Mouse (Mus musculus) liver, embryonic 11.5 days (tissue): Measurements from ENCODE around the gene Spag16. TPM values are rescaled to one million over a fixed set of nuclear protein-coding genes. Genes with fewer than 3 reads are reported as not detected.

ENCODE experiments used
- ATAC-seq: fragments of 200-750 bp; cut with Nextera tagmentation; replicated peaks from 2 replicates; pipeline ENCODE4 v1.8.0; 2017; ENCODE audit warnings: moderate number of reproducible peaks, mild to moderate bottlenecking, moderate TSS enrichment, moderate library complexity; ENCODE audit not compliant: low FRiP score
- DNase-seq: peaks from one replicate; pipeline ENCODE4 v3.0.0-alpha.2; 2017; ENCODE audit warnings: low spot score
- H3K27ac ChIP-seq: fragments of 300-500 bp; sonication (generic); 2 replicates; pipeline ENCODE4 v1.5.1; 2014; ENCODE audit warnings: mild to moderate bottlenecking, low read depth, low read length, control low read depth
- H3K27me3 ChIP-seq: fragments of 300-500 bp; sonication (generic); replicated peaks from 2 replicates; pipeline ENCODE4 v1.6.1; 2014; ENCODE audit warnings: low read length, mixed read lengths; ENCODE audit not compliant: control insufficient read depth, insufficient read depth
- H3K36me3 ChIP-seq: fragments of 300-500 bp; sonication (generic); 2 replicates; pipeline ENCODE4 v1.6.1; 2014; ENCODE audit warnings: mild to moderate bottlenecking, low read length, moderate library complexity, mixed read lengths; ENCODE audit not compliant: control insufficient read depth, insufficient read depth
- H3K4me1 ChIP-seq: fragments of 300-500 bp; sonication (generic); replicated peaks from 2 replicates; pipeline ENCODE4 v1.6.1; 2014; ENCODE audit warnings: low read length, mixed read lengths; ENCODE audit not compliant: control insufficient read depth, insufficient read depth
- H3K4me2 ChIP-seq: fragments of 300-500 bp; sonication (generic); 2 replicates; pipeline ENCODE4 v1.6.1; 2014; ENCODE audit warnings: mild to moderate bottlenecking, control low read depth, moderate library complexity
- H3K4me3 ChIP-seq: fragments of 300-500 bp; sonication (generic); 2 replicates; pipeline ENCODE4 v1.5.1; 2014; ENCODE audit warnings: low read depth, low read length, control low read depth
- H3K9ac ChIP-seq: fragments of 300-500 bp; sonication (generic); 2 replicates; pipeline ENCODE4 v1.6.1; 2014; ENCODE audit warnings: low read depth, low read length, control low read depth
- H3K9me3 ChIP-seq: fragments of 300-500 bp; sonication (generic); 2 replicates; pipeline ENCODE4 v1.6.1; 2016; ENCODE audit warnings: low read length, inconsistent platforms, mixed read lengths; ENCODE audit not compliant: control insufficient read depth
- WGBS: fragments of 180-500 bp; shearing (Covaris S2); extraction: QIAGEN DNeasy Blood & Tissue Kit; methylation state at CpG from one replicate; pipeline ENCODE4 v1.1.7; 2014; 5-methylcytosine and 5-hydroxymethylcytosine counted together
- polyA plus RNA-seq: library from polyadenylated mRNA; unstranded; fragments of >200 nt; fragmentation: Nextera tagmentation; extraction: Ambion mirVana; gene quantifications from 2 replicates; pipeline ENCODE4 v1.2.1, GENCODE M21; 2014

Gene Spag16
- polyA plus RNA-seq, 1 experiment from 2014 or later, result 0.25 TPM

GRCm38 (mm10) chr1:70284140-70284539 lies 457.4 kb downstream of the Spag16 start:
- H3K4me1 ChIP-seq, result no peaks in the 10 kb centered on the region
- H3K4me2 ChIP-seq, result no peak overlapping the region
- no peaks in the 10 kb centered on the region for H3K9me3 ChIP-seq
- DNase-seq (no peak), ATAC-seq (no peak)
- H3K36me3 ChIP-seq, result no peaks in the 10 kb centered on the region
- no peak overlapping the region for H3K9ac ChIP-seq
- H3K27me3 ChIP-seq, result no peaks in the 10 kb centered on the region
- H3K27ac ChIP-seq, result no peak overlapping the region
- WGBS, result 48% methylated on average over 1 of the region's 1 CpGs
- H3K4me3 ChIP-seq, result no peak overlapping the region

- Histone ChIP-seq H3K4me2 (no peak overlapping the region), H3K9me3 (no peaks in the 10 kb centered on the region), H3K27ac (no peak overlapping the region), H3K9ac (no peak overlapping the region), H3K36me3 (no peaks in the 10 kb centered on the region), H3K4me3 (no peak overlapping the region), H3K4me1 (no peaks in the 10 kb centered on the region), H3K27me3 (no peaks in the 10 kb centered on the region)
- DNase-seq, result no peak
- no peak for ATAC-seq
- WGBS, result 77% methylated on average over 13 of the region's 13 CpGs
Observed at GRCm38 (mm10) chr1:70316128-70316765, 489.5 kb downstream of the Spag16 start.

- Histone ChIP-seq H3K9me3 (no peaks in the 10 kb centered on the region), H3K4me1 (no peaks in the 10 kb centered on the region), H3K4me2 (no peak overlapping the region), H3K27me3 (no peaks in the 10 kb centered on the region), H3K4me3 (no peak overlapping the region), H3K27ac (no peak overlapping the region), H3K36me3 (no peaks in the 10 kb centered on the region), H3K9ac (no peak overlapping the region)
- ATAC-seq, result no peak
- 70% methylated on average over 4 of the region's 4 CpGs for WGBS
- DNase-seq, result no peak
Observed at GRCm38 (mm10) chr1:70320951-70321350, 494.2 kb downstream of the Spag16 start.

GRCm38 (mm10) chr1:70346179-70346578 lies 519.4 kb downstream of the Spag16 start:
- DNase-seq, result no peak
- 59% methylated on average over 2 of the region's 2 CpGs for WGBS

GRCm38 (mm10) chr1:70351371-70351770 lies 524.6 kb downstream of the Spag16 start:
- WGBS, result 77% methylated on average over 3 of the region's 3 CpGs
- no peak for ATAC-seq
- no peak overlapping the region for H3K4me2 ChIP-seq

More at GRCm38 (mm10) chr1:70346179-70346578, 519.4 kb downstream of the Spag16 start:
- no peak for ATAC-seq
- Histone ChIP-seq H3K4me3 (no peak overlapping the region), H3K4me2 (no peak overlapping the region), H3K4me1 (no peaks in the 10 kb centered on the region), H3K27ac (no peak overlapping the region), H3K9me3 (no peaks in the 10 kb centered on the region), H3K9ac (no peak overlapping the region), H3K27me3 (no peaks in the 10 kb centered on the region), H3K36me3 (no peaks in the 10 kb centered on the region)

GRCm38 (mm10) chr1:70354014-70354413 lies 527.2 kb downstream of the Spag16 start:
- H3K9me3 ChIP-seq, result no peaks in the 10 kb centered on the region
- ATAC-seq (no peak), DNase-seq (no peak)
- H3K27me3 ChIP-seq, result no peaks in the 10 kb centered on the region
- no peak overlapping the region for H3K4me2 ChIP-seq
- no peaks in the 10 kb centered on the region for H3K36me3 ChIP-seq
- no peaks in the 10 kb centered on the region for H3K4me1 ChIP-seq
- no peak overlapping the region for H3K9ac ChIP-seq
- H3K27ac ChIP-seq, result no peak overlapping the region
- no peak overlapping the region for H3K4me3 ChIP-seq

More at GRCm38 (mm10) chr1:70351371-70351770, 524.6 kb downstream of the Spag16 start:
- H3K4me3 ChIP-seq, result no peak overlapping the region
- no peak for DNase-seq
- no peaks in the 10 kb centered on the region for H3K4me1 ChIP-seq
- no peaks in the 10 kb centered on the region for H3K27me3 ChIP-seq
- no peaks in the 10 kb centered on the region for H3K36me3 ChIP-seq
- H3K27ac ChIP-seq, result no peak overlapping the region
- no peak overlapping the region for H3K9ac ChIP-seq
- no peaks in the 10 kb centered on the region for H3K9me3 ChIP-seq

GRCm38 (mm10) chr1:70371721-70372120 lies 545.0 kb downstream of the Spag16 start:
- no peaks in the 10 kb centered on the region for H3K9me3 ChIP-seq
- 74% methylated on average over 4 of the region's 4 CpGs for WGBS
- no peak overlapping the region for H3K9ac ChIP-seq
- no peak overlapping the region for H3K4me3 ChIP-seq
- no peaks in the 10 kb centered on the region for H3K4me1 ChIP-seq
- H3K27me3 ChIP-seq, result no peaks in the 10 kb centered on the region
- ATAC-seq (no peak), DNase-seq (no peak)
- no peak overlapping the region for H3K27ac ChIP-seq
- H3K4me2 ChIP-seq, result no peak overlapping the region
- H3K36me3 ChIP-seq, result no peaks in the 10 kb centered on the region

GRCm38 (mm10) chr1:70380096-70380495 lies 553.3 kb downstream of the Spag16 start:
- no peak for DNase-seq
- no peak overlapping the region for H3K27ac ChIP-seq
- no peaks in the 10 kb centered on the region for H3K4me1 ChIP-seq
- H3K4me3 ChIP-seq, result no peak overlapping the region
- no peaks in the 10 kb centered on the region for H3K9me3 ChIP-seq
- WGBS, result 79% methylated on average over 7 of the region's 7 CpGs
- no peak overlapping the region for H3K9ac ChIP-seq
- H3K27me3 ChIP-seq, result no peaks in the 10 kb centered on the region
- H3K4me2 ChIP-seq, result no peak overlapping the region
- ATAC-seq, result no peak
- no peaks in the 10 kb centered on the region for H3K36me3 ChIP-seq
